Mouse (Mus musculus) layer of hippocampus, adult 8-10 months (tissue): ENCODE results near the gene Zfp462. TPM values are rescaled to one million over a fixed set of nuclear protein-coding genes. Genes with fewer than 3 reads are reported as not detected.
A peak's percentile ranks its signal among the peaks of the same experiment; 100 is the strongest.

Source experiments
- DNase-seq, 2 experiments: peaks; one replicate each; pipeline ENCODE4 v3.0.0; 2022; ENCODE audit warnings: low spot score in 2 of 2
- total RNA-seq, 4 experiments: library from RNA; stranded (reverse); gene quantifications; 2 replicates each; pipeline ENCODE4 v1.2.4; 2022

Zfp462 gene
- total RNA-seq, 4 experiments from 2014 or later: 58.8 to 76.3 (median 64.4) TPM

DNA sequence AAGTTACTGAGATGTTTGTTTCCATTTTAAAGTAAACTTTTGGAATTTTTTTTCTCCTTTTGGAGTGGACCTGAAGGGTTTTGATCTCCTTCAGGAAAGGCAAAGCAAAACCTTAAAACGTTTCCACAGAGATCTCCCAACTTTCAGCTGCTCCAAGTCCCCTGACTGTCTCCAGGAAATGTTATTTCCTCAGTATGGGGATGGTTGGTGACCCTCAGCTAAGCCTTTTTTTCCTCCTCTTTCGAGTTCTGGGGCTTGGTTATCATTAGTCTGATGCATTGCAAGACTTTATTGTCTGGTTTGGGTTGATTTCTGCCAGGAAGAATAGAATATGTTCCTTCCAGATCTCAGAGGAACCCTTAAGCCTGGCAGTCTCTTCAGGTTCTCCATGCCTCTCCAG, 5.3 kb downstream of the Zfp462 start:
- DNase-seq: no peak

GRCm38 (mm10) chr4:54950866-54951265, 6.0 kb downstream of the Zfp462 start:
- DNase-seq: no peak

- no peak for DNase-seq
These were observed 9.0 kb downstream of the Zfp462 start for GRCm38 (mm10) chr4:54953657-54954395.

GRCm38 (mm10) chr4:54954455-54954854, 9.6 kb downstream of the Zfp462 start:
- DNase-seq: no peak

GRCm38 (mm10) chr4:54960776-54961175, 15.9 kb downstream of the Zfp462 start:
- no peak for DNase-seq

GRCm38 (mm10) chr4:54962141-54962540, 17.3 kb downstream of the Zfp462 start:
- no peak for DNase-seq

GRCm38 (mm10) chr4:54963551-54963950, 18.7 kb downstream of the Zfp462 start:
- DNase-seq: no peak

GRCm38 (mm10) chr4:54965169-54965695, 20.4 kb downstream of the Zfp462 start:
- no peak for DNase-seq

- peak; percentile 63 for DNase-seq
These were observed 21.4 kb downstream of the Zfp462 start for GRCm38 (mm10) chr4:54966161-54966806.

GRCm38 (mm10) chr4:54967166-54967565, 22.3 kb downstream of the Zfp462 start:
- DNase-seq: no peak

- DNase-seq: no peak
These were observed 22.9 kb downstream of the Zfp462 start for GRCm38 (mm10) chr4:54967721-54968120.

GRCm38 (mm10) chr4:54969671-54970295, 24.9 kb downstream of the Zfp462 start:
- DNase-seq: no peak

- DNase-seq: no peak
These were observed 26.5 kb downstream of the Zfp462 start for GRCm38 (mm10) chr4:54971386-54971785.

GRCm38 (mm10) chr4:54972096-54972495, 27.2 kb downstream of the Zfp462 start:
- no peak for DNase-seq

- no peak for DNase-seq
These were observed 28.1 kb downstream of the Zfp462 start for GRCm38 (mm10) chr4:54972827-54973560.

- DNase-seq: no peak
These were observed 35.1 kb downstream of the Zfp462 start for GRCm38 (mm10) chr4:54979771-54980472.

- no peak for DNase-seq
These were observed 39.7 kb downstream of the Zfp462 start for GRCm38 (mm10) chr4:54984502-54984901.

GRCm38 (mm10) chr4:54986671-54987070, 41.8 kb downstream of the Zfp462 start:
- DNase-seq: no peak

DNA sequence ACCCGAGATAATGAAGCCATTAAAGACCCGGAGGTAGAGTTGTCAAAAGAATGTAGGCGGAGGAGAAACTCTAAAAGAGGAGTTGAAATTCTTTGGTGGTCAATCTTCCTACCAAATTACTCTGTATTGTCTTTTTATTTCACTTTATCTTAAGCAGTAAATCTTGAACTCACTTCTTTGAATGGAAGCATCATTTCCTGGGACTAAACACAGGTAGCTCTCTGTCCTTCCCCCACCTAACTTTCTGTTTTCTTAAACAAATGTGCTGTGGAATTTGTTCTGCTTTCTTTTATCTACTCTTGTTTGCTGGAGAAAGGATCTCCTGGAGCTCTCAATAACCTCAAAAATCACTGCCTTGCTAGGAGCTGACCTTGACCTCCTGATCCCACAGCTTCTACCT, 42.4 kb downstream of the Zfp462 start:
- DNase-seq: no peak

DNA sequence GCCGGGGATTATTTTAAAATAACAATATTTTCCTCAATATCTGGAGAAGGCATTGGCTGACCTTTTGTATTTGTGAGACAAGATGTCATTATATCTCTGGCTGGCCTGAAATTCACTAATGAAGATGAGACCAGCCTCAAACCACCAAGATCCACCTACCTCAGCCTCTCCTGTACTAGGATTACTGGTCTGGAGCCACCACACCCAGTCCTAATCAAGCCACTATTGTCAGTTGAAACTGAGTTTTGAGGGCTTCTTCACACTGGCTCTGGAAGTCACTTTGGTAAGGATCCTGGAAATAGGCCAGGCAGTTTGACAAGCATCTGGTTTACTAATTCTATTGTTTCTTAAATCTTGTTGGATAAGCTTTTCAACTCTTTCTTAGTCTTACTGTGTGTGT, 43.1 kb downstream of the Zfp462 start:
- DNase-seq: no peak

- DNase-seq: no peak
These were observed 47.1 kb downstream of the Zfp462 start for GRCm38 (mm10) chr4:54991973-54992372.
